ENCODE assay signal across 8 mouse cellular contexts in the genomic region with DNA sequence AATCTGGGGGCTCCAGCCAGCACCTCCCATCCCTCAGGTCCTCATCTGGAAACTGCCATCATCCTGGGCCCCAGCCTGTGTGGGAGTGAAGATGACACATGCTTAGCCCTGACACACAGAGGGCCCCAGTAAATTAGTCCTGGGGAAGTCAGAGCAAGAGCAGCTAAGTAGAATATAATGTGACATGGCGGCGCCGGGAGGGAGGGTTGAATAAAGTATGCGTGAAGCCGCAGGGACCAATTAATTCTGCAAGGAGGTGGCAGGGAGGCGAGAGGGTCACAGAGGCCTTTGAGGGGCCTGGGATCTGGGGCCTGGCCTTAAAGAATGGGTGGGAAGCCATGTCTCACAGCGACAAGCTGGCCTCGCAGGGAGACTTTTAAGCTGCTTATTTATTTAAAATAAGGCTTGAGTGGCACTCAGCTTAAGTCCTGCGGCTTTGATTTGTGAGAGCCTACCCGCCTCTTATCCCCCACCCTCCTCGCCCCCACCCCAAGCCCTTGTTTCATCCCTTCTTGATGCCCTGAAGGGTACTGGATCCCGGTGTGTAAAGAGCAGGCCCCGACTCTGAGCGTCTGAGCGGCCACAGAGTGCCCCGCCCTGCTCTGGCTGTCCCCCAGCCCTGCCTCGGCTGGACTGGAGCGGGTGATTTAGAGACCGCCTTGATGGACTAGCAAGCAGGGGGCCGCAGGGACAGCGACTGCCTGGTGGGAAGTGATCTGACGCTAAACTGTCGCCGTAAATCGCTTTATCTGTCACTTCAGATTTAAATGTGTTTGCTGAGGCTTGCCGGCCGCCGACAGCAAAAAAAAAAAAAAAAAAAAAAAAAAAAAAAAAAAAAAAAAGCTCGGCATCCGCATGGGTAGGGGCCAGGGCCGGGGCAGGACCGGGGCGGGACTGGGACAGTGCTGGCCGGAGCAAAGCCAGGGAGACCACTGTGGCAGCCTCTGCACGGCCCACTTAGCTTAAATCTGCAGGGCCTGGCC. TPM values are rescaled to one million over a fixed set of nuclear protein-coding genes. Genes with fewer than 3 reads are reported as not detected.
DNase-seq lines count a peak whose midpoint lies in the region; ATAC-seq and TF ChIP-seq lines count a peak whose summit lies in the region.

No protein-coding gene starts in this region.

- TF ChIP-seq EP300 in CH12.LX (IDR thresholded peaks at IDR 0.05; ENCODE audit: low read length), result no peak
- no peak for TF ChIP-seq EP300 in heart, postnatal 0 days (IDR thresholded peaks at IDR 0.05; ENCODE audit: low read depth)
- TF ChIP-seq EP300 in lung, postnatal 0 days (IDR thresholded peaks at IDR 0.05), result no peak

- in situ Hi-C loops in CH12.LX (cut with MboI; ENCODE audit: low pct_ligation_motif_present, low pct_unique_long_range_greater_than_20kb, low sequenced_read_pairs), result loop anchor here (25.0 kb wide), 1 partner anchor 342 kb away; a partner anchor contains a TSS

- no peak for ATAC-seq in heart, postnatal 0 days (ENCODE audit: insufficient read depth, low read depth)
- peak; percentile 69 for ATAC-seq in lung, postnatal 0 days

- no peak for TF ChIP-seq CTCF in CH12.LX (conservative IDR thresholded peaks at IDR 0.05 in 1 of 2, IDR thresholded peaks at IDR 0.05 in 1 of 2; ENCODE audit: low read depth in 2 of 2, low read length in 2 of 2)
- no peak for TF ChIP-seq CTCF in heart, postnatal 0 days (IDR thresholded peaks at IDR 0.05; ENCODE audit: low read depth)
- no peak for TF ChIP-seq CTCF in lung, postnatal 0 days (IDR thresholded peaks at IDR 0.05)

- TF ChIP-seq RAD21 in CH12.LX (IDR thresholded peaks at IDR 0.05; ENCODE audit: low read depth, low read length), result no peak

- H3K9me3 ChIP-seq in CH12.LX (replicated peaks; ENCODE audit: low read length), result no peaks in the 10 kb centered on the region
- H3K9me3 ChIP-seq in heart, postnatal 0 days (replicated peaks; ENCODE audit: control insufficient read depth, low read length), result no peaks in the 10 kb centered on the region
- H3K9me3 ChIP-seq in lung, postnatal 0 days (ENCODE audit: low read length), result no peaks in the 10 kb centered on the region

- H3K27ac ChIP-seq in CH12.LX (ENCODE audit: insufficient read depth, low read depth), result no peak overlapping the region
- no peak overlapping the region for H3K27ac ChIP-seq in heart, postnatal 0 days (ENCODE audit: low read depth)
- H3K27ac ChIP-seq in lung, postnatal 0 days (ENCODE audit: low read length), result no peak overlapping the region

- H3K27me3 ChIP-seq in CH12.LX (replicated peaks), result peaks cover 71% of the 10 kb centered on the region
- no peaks in the 10 kb centered on the region for H3K27me3 ChIP-seq in heart, postnatal 0 days (ENCODE audit: control insufficient read depth, insufficient read depth, low read length)
- H3K27me3 ChIP-seq in lung, postnatal 0 days (replicated peaks; ENCODE audit: insufficient read depth, low read length), result no peaks in the 10 kb centered on the region

- H3K79me2 ChIP-seq in CH12.LX (replicated peaks; ENCODE audit: control insufficient read depth, extremely low read depth, insufficient read depth, poor library complexity, severe bottlenecking), result no peaks in the 10 kb centered on the region

- TF ChIP-seq POLR2A in CH12.LX (IDR thresholded peaks at IDR 0.05; ENCODE audit: low read depth, low read length), result no peak

- H3K4me2 ChIP-seq in CH12.LX (ENCODE audit: insufficient read depth, low read depth, poor library complexity, severe bottlenecking), result no peak overlapping the region
- peak overlapping the region; percentile 49 for H3K4me2 ChIP-seq in heart, postnatal 0 days (ENCODE audit: low read depth, low read length)
- H3K4me2 ChIP-seq in lung, postnatal 0 days (replicated peaks; ENCODE audit: low read depth, low read length), result peak overlapping the region; percentile 30

- WGBS in heart, postnatal 0 days, result 34% methylated on average over 33 of the region's 35 CpGs
- 16% methylated on average over 33 of the region's 35 CpGs for WGBS in lung, postnatal 0 days

- H3K4me3 ChIP-seq in CH12.LX (replicated peaks in 1 of 3; ENCODE audit: low read depth in 2 of 3, low read length in 2 of 3, poor library complexity in 1 of 3), result no peak overlapping the region
- H3K4me3 ChIP-seq in heart, postnatal 0 days (ENCODE audit: low read depth, low read length), result peak overlapping the region; percentile 22; the same call in 1 of the 2 replicates
- H3K4me3 ChIP-seq in lung, postnatal 0 days (ENCODE audit: low read depth, low read length), result peak overlapping the region; percentile 3; the same call in 1 of the 2 replicates

- dilution Hi-C loops in CH12.LX (cut with MboI; ENCODE audit: extremely low pct_ligation_motif_present, extremely low pct_unique_long_range_greater_than_20kb, low sequenced_read_pairs), result no loop called here

- DNase-seq in CH12.LX (ENCODE audit: extremely low read depth) (no peak), adipocyte (ENCODE audit: low spot score) (no peak)
- peak; percentile 84 for DNase-seq in embryo, embryonic 11 days
- DNase-seq in heart, postnatal 0 days (ENCODE audit: low spot score), result no peak
- peak; percentile 63 for DNase-seq in lung, postnatal 0 days (ENCODE audit: low spot score)
- peak; percentile 52 for DNase-seq in yolk sac, embryonic 10.5 days (ENCODE audit: low spot score)
- DNase-seq in adrenal gland, postnatal 36 days, result no peak
- no peak for DNase-seq in cerebellum, adult 9-11 months

- no peak overlapping the region for H3K9ac ChIP-seq in CH12.LX (ENCODE audit: insufficient read depth, low read depth)
- peak overlapping the region; percentile 8; the same call in 1 of the 2 replicates for H3K9ac ChIP-seq in heart, postnatal 0 days (replicated peaks; ENCODE audit: low read depth, low read length)
- H3K9ac ChIP-seq in lung, postnatal 0 days (replicated peaks; ENCODE audit: low read depth), result peak overlapping the region; percentile 23; the same call in 1 of the 2 replicates

- no peaks in the 10 kb centered on the region for H3K36me3 ChIP-seq in CH12.LX (replicated peaks in 1 of 2; ENCODE audit: control insufficient read depth in 1 of 2, insufficient read depth in 1 of 2, low read length in 1 of 2)
- H3K36me3 ChIP-seq in heart, postnatal 0 days (replicated peaks; ENCODE audit: control insufficient read depth, insufficient read depth, low read length), result no peaks in the 10 kb centered on the region
- no peaks in the 10 kb centered on the region for H3K36me3 ChIP-seq in lung, postnatal 0 days (ENCODE audit: insufficient read depth, low read length)

- H3K4me1 ChIP-seq in CH12.LX (ENCODE audit: control insufficient read depth in 1 of 2, insufficient read depth in 2 of 2), result peaks cover 12 to 14% of the 10 kb centered on the region in 2 experiments
- H3K4me1 ChIP-seq in heart, postnatal 0 days (ENCODE audit: control insufficient read depth, insufficient read depth), result peaks cover 16% of the 10 kb centered on the region
- peaks cover 4% of the 10 kb centered on the region; the same call in 1 of the 2 replicates for H3K4me1 ChIP-seq in lung, postnatal 0 days (ENCODE audit: insufficient read depth, low read depth, low read length)

TF ChIP-seq in CH12.LX, 34 proteins besides CTCF, POLR2A, EP300 and RAD21:
- TF ChIP-seq POLR2AphosphoS2 (IDR thresholded peaks at IDR 0.05; ENCODE audit: low read depth, low read length) (no peak), ZNF384 (IDR thresholded peaks at IDR 0.05; ENCODE audit: low read depth, low read length) (peak; percentile 44; the same call in 1 of the 2 replicates), E2F4 (IDR thresholded peaks at IDR 0.05; ENCODE audit: insufficient replicate concordance, low read depth, low read length) (no peak), ELF1 (IDR thresholded peaks at IDR 0.05; ENCODE audit: low read depth, low read length) (no peak), CHD1 (IDR thresholded peaks at IDR 0.05; ENCODE audit: low read depth, low read length) (no peak), ZC3H11A (IDR thresholded peaks at IDR 0.05; ENCODE audit: low read depth, low read length) (no peak)

RNA-seq across cellular contexts. Expression of a gene that starts 13.5 kb away (rescaled TPM):
- total RNA-seq in CH12.LX (2012; rRNA removed) (not detected in 2 replicates), CH12.LX (2014; rRNA removed) (not detected in 2 replicates)
- 1.00 and 1.0 TPM in 2 replicates for polyA plus RNA-seq in CH12.LX (2012; ENCODE audit: insufficient read length, low read depth)
- total RNA-seq in heart, postnatal 0 days (2014; rRNA removed; ENCODE audit: low replicate concordance), result 122 and 170 TPM in 2 replicates
- 112 and 113 TPM in 2 replicates for polyA plus RNA-seq in heart, postnatal 0 days (2015; fragmentation: Nextera tagmentation; extraction: Ambion mirVana)
- 16.0 and 19.4 TPM in 2 replicates for polyA plus RNA-seq in lung, postnatal 0 days (2015; fragmentation: Nextera tagmentation; extraction: Ambion mirVana)
- total RNA-seq in adrenal gland, postnatal 36 days (2021), result 10 to 100 TPM; 52.5 to 66.7 TPM

RNA-seq across cellular contexts. Expression of a gene that starts 30.3 kb away (rescaled TPM):
- total RNA-seq in CH12.LX (2012; rRNA removed) (178 and 246 TPM in 2 replicates), CH12.LX (2014; rRNA removed) (200 and 202 TPM in 2 replicates)
- polyA plus RNA-seq in CH12.LX (2012; ENCODE audit: insufficient read length, low read depth), result 314 and 344 TPM in 2 replicates
- 94.6 and 99.7 TPM in 2 replicates for total RNA-seq in heart, postnatal 0 days (2014; rRNA removed; ENCODE audit: low replicate concordance)
- polyA plus RNA-seq in heart, postnatal 0 days (2015; fragmentation: Nextera tagmentation; extraction: Ambion mirVana), result 98.3 and 98.5 TPM in 2 replicates
- 51.8 and 58.5 TPM in 2 replicates for polyA plus RNA-seq in lung, postnatal 0 days (2015; fragmentation: Nextera tagmentation; extraction: Ambion mirVana)
- 100 to 1,000 TPM; 149 to 281 TPM for total RNA-seq in adrenal gland, postnatal 36 days (2021)

RNA-seq across cellular contexts. Expression of a gene that starts 35.5 kb away (rescaled TPM):
- total RNA-seq in CH12.LX (2012; rRNA removed), result not detected in 2 replicates
- not detected in 2 replicates for total RNA-seq in CH12.LX (2014; rRNA removed)
- not detected in 2 replicates for polyA plus RNA-seq in CH12.LX (2012; ENCODE audit: insufficient read length, low read depth)
- 0.23 and 0.89 TPM in 2 replicates for total RNA-seq in heart, postnatal 0 days (2014; rRNA removed; ENCODE audit: low replicate concordance)
- polyA plus RNA-seq in heart, postnatal 0 days (2015; fragmentation: Nextera tagmentation; extraction: Ambion mirVana), result 1.0 TPM in 2 replicates
- 0.17 and 0.19 TPM in 2 replicates for polyA plus RNA-seq in lung, postnatal 0 days (2015; fragmentation: Nextera tagmentation; extraction: Ambion mirVana)
- 1 to 10 TPM; 1.3 to 4.0 TPM for total RNA-seq in adrenal gland, postnatal 36 days (2021)

RNA-seq across cellular contexts. Expression of a gene that starts 50.8 kb away (rescaled TPM):
- total RNA-seq in CH12.LX (2012; rRNA removed) (57.4 and 58.4 TPM in 2 replicates), CH12.LX (2014; rRNA removed) (47.0 and 58.7 TPM in 2 replicates)
- polyA plus RNA-seq in CH12.LX (2012; ENCODE audit: insufficient read length, low read depth), result 65.1 and 67.3 TPM in 2 replicates
- 8.9 and 11.1 TPM in 2 replicates for total RNA-seq in heart, postnatal 0 days (2014; rRNA removed; ENCODE audit: low replicate concordance)
- polyA plus RNA-seq in heart, postnatal 0 days (2015; fragmentation: Nextera tagmentation; extraction: Ambion mirVana), result 4.9 and 5.1 TPM in 2 replicates
- polyA plus RNA-seq in lung, postnatal 0 days (2015; fragmentation: Nextera tagmentation; extraction: Ambion mirVana), result 15.8 and 16.0 TPM in 2 replicates
- total RNA-seq in adrenal gland, postnatal 36 days (2021), result 1 to 10 TPM; 6.9 TPM

Comparison
In these comparisons a context has a peak if more than half of its experiments do, and no peak if none do; other contexts are left out.
1. DNase-seq: peak in embryo, embryonic 11 days (single experiment), lung, postnatal 0 days (single experiment) and yolk sac, embryonic 10.5 days (single experiment); none in CH12.LX (single experiment), heart, postnatal 0 days (single experiment), adipocyte (single experiment), adrenal gland, postnatal 36 days (0 of 2) and cerebellum, adult 9-11 months (single experiment).
2. H3K4me3 ChIP-seq: peak in heart, postnatal 0 days (single experiment) and lung, postnatal 0 days (single experiment); none in CH12.LX (0 of 3).
3. RNA of a gene that starts 13.5 kb away (total RNA-seq): 122 to 170 TPM in heart, postnatal 0 days and 52.5 to 66.7 TPM in adrenal gland, postnatal 36 days; not detected in CH12.LX; every median in the first group is over 10 times any median in the second.